Mouse (Mus musculus): ENCODE measurements at regions not wholly inside any gene's neighbourhood (a gene's known extent, or its start where the extent isn't known, plus 50 kb on each side); places are given as distances from the start of the nearest gene placed in this dataset.

DNA sequence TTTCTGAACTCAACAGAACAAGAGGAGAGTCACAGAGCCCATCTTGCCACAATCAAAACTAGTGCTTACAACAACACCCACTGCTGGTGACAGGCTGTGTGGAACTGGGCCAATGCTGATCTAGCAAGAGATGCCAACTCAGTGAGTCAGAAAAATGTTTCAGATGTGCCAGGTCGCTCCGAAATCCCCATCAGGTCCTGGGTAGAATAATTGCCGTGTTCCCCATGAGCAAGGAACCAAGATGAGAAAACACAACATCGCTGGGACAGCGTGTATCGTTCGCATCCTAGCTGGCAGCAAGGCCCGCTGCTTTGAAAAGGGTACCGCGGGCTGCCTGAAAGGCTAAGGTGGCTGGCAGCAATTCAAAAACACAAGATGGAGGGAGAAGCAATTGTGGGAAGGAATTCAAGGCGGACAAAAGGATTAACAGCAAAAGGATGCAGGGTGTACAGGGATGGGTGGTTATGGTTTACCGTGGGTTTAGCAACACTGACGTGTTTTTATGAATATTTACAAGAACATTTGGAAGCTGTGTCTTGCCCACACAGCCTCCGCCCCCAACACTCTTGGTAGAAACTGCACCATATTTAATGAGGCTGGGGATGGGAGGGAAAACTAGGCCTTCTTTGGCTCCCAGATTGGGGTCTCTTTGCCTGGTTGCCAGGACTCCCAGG lies 229.7 kb upstream of the G2e3 start:
- DNase-seq = no peak

GRCm38 (mm10) chr12:51117436-51118020 lies 230.3 kb upstream of the G2e3 start:
- no peak for DNase-seq

- no peak for DNase-seq
These were observed 236.1 kb upstream of the G2e3 start for GRCm38 (mm10) chr12:51111811-51112210.

- DNase-seq = no peak
These were observed 239.8 kb upstream of the G2e3 start for GRCm38 (mm10) chr12:51108044-51108443.

GRCm38 (mm10) chr12:51103541-51104042 lies 244.3 kb upstream of the G2e3 start:
- no peak for DNase-seq

DNA sequence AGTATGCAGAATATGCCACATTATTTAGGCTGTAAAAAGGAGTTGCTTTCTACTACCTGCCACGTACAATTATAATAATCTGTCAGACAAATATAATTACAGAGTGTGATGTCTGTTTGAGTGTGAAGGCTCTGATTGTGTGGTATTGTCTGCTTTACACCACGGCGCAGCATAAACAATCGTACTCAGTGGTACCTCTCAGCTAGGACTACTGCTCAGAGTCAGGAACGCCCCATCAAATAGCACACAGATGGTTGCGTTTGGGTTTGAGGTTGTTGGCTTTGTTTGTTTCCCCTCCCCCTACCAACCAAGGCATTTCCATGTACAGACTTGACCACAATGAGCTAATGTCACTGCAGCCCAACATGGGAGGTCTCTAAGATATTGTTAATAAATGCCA lies 246.2 kb upstream of the G2e3 start:
- no peak for DNase-seq

DNA sequence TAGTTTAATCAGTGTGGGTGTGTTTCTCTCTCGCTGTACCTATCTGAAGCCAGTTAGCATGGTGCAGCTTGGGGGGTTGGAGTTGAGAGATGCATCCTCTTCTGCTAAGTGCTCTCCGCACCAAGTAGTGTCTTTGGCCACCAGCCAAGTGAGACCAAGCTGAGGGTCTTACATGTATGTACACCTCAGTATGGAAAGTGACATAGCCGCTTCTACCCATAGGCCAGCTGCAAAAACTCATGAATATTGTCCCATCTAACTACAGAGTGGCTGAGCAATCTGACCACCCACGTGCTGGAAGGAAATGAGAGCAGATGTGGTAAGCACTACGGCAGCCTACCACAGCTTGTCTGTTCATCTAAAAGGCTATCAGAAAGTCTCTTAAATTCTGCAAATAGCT lies 247.0 kb upstream of the G2e3 start:
- DNase-seq = peak; percentile 5

DNA sequence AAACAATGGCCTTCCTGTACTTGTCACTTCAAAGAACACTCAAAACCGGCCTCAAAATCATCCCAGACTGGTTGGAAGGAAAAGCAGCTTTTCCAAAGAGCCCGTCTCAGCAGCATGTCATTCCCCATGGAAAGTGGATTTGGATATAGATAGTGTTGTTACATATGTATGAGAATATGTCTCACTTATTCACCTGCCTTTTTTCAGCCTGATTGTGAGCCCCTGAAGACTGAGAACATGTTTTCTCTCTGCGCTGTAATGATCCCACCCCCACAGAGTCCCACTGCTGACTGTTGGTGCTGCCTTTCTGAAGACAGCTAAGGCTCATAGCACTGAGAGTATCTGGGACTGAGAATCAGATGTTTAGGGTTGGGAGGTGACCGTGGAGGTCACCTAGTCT lies 251.9 kb upstream of the G2e3 start:
- no peak for DNase-seq

GRCm38 (mm10) chr12:51089324-51089723 lies 258.5 kb upstream of the G2e3 start:
- DNase-seq = no peak

DNA sequence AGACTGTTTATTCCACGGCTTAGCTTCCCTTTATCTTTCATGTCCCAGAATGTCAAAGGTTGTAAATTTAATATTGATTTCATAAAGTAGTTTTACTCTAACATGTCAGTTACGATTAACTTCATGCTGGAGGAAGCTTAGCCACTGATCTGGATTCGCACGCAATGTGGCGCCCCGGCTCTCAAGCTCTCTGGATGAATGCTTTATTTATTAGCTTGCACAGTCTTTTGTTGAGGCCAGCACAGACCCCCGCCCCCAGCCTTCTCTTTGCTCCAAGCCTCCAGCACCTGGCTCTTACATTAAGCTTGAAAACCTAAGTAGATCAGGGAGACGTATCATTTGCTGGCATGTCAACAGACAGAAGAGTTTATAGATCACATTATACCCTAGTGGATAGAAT lies 266.1 kb upstream of the G2e3 start:
- DNase-seq = peak; percentile 25

- no peak for DNase-seq
These were observed 274.4 kb upstream of the G2e3 start for GRCm38 (mm10) chr12:51073503-51073902.

- no peak for DNase-seq
These were observed 286.9 kb upstream of the G2e3 start for GRCm38 (mm10) chr12:51060931-51061330.

DNA sequence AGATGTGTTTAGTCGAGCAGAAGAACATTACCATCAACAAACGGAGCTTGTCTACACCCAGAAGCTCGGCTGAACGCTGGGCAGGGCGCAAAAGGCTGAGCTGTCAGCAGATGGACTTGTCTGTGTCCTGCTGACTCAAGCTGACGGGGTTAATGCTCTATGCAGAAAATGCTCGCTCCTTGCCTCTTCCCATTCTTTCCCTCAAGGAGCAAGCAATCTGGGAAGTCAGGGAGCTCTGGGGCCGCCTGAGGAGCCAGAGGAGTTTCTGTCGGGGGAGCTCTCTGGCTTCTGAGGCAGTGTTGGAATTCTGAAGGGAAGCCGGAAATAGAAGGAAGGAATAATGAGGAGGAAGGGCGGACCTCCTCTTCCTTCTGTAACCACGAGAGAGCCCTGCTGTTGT lies 289.3 kb upstream of the G2e3 start:
- peak; percentile 32 for DNase-seq

DNA sequence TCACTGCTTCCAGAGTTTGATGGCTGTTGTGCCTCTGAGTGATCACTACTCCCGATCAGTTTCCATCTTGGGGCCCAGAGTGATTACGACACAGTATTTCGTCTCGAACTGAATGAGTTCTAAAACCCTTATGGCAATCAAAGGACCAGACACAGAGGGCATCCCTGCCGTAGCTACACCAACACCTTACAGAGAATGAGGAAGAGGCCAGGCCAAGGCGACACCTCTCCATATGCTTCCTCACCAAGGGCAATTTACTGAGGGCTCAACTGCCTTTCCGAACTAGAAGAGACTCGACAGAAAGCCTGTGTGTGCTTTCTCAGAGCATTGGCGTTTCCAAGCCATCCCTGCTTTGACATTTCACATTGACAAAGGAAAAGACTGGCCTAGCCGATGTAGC lies 289.8 kb upstream of the G2e3 start:
- DNase-seq = peak; percentile 2

DNA sequence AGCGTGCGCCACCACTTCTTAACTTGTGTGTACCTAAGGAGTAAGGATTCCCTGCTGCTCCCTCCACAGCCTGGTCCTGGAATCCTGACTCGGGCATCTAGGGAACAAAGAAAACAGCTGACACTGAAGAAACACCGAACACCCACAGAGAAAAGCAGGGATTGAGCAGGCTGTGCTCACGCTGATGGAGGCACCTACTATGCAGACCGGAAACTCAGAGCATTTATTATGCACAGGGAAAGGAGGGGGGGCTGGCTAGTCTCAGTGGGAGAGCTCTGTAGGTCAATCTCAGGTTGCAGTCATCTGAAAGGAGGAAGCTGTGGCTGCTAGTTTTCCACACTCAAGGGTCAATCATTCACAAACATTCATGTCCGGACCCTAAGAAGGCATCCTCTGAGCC lies 300.7 kb upstream of the G2e3 start:
- peak; percentile 15 for DNase-seq

GRCm38 (mm10) chr12:51045437-51045836 lies 302.4 kb upstream of the G2e3 start:
- peak; percentile 20 for DNase-seq

- no peak for DNase-seq
These were observed 302.8 kb upstream of the G2e3 start for GRCm38 (mm10) chr12:51045020-51045419.

DNA sequence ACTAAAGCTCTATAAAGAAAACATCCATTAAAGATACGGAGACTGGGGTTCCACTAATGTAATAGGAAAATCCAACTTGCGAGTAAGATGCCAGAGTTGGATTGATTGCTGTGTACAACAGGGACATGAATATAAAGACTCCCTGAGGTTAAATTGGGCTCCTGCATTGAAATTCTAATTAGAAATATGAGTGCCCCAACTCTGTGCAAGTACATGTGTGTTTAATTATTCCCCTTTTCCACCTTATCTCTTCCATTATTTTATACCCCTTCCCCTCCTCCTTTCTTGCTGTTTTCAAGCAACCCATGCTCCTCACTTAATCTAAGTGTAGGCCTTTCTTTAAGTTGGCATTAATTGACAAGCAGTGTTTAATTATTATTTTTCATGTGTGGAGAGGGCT lies 315.7 kb upstream of the G2e3 start:
- DNase-seq = no peak

DNA sequence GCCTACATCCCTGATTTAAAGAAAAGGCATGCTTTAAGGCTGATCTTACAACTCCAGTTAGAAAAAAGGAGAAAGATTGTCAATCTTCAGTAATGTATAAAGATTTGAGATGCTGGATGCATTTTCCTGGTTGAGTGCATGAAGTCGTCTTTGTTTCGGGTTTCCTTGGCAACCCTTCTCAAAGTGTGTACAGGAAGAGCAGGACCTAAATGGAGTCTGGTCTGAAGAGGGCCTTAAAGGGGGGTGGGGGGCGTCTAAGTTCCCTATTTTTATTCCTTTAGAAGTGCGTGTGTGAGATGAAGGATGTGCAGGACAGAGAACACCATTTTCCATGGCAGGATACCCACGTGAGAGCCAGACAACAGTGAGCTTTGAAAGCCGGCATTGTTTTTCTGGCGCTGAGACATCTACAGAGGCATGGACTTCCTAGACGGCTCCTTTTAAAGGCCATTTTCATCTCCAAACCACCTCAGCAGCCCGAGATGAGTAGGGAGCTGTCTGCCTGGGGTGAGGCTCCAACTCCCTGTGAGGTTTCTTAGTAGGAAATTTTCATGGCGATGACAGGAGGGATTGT lies 319.2 kb upstream of the G2e3 start:
- peak; percentile 12 for DNase-seq

DNA sequence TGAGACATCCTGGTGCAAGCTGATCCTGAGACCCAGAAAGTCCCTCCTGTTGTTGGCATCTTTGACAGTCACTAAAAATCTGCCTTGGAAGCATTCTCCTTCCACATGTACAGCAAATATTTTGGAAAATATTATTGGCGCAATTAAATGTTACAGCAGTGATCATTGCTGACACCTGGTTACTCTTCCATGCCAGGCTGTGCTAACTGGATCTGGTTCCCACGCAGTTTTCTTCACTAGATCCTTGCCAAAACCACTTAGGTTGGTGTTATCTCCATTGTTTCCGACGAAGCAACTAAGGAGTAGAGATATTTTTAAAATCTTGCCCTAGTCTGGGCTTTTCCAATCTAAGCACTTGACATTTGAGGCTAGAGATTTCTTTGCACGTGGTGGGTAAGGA lies 321.8 kb upstream of the G2e3 start:
- no peak for DNase-seq

- no peak for DNase-seq
These were observed 322.3 kb upstream of the G2e3 start for GRCm38 (mm10) chr12:51025531-51025930.

GRCm38 (mm10) chr12:51024057-51024743 lies 323.7 kb upstream of the G2e3 start:
- DNase-seq = no peak

GRCm38 (mm10) chr12:51018185-51018584 lies 329.7 kb upstream of the G2e3 start:
- DNase-seq = no peak

GRCm38 (mm10) chr12:51016081-51016480 lies 331.8 kb upstream of the G2e3 start:
- no peak for DNase-seq
